Mouse (Mus musculus) heart, postnatal 0 days (tissue): ENCODE data around the gene Olfr651. TPM values are rescaled to one million over a fixed set of nuclear protein-coding genes. Genes with fewer than 3 reads are reported as not detected.

Source experiments
- ATAC-seq: fragments of 200-750 bp; cut with Nextera tagmentation; 2 replicates; pipeline ENCODE4 v1.8.0; 2017; ENCODE audit warnings: low read depth, moderate number of reproducible peaks, moderate library complexity; ENCODE audit not compliant: insufficient read depth
- DNase-seq: peaks from one replicate; pipeline ENCODE4 v3.0.0-alpha.2; 2016; ENCODE audit warnings: low spot score
- H3K27ac ChIP-seq: fragments of 300-500 bp; sonication (generic); 2 replicates; pipeline ENCODE4 v1.5.1; 2014; ENCODE audit warnings: low read depth, mild to moderate bottlenecking
- H3K27me3 ChIP-seq: fragments of 300-500 bp; sonication (generic); 2 replicates; pipeline ENCODE4 v1.6.1; 2014; ENCODE audit warnings: low read length, mixed read lengths; ENCODE audit not compliant: control insufficient read depth, insufficient read depth
- H3K36me3 ChIP-seq: fragments of 300-500 bp; sonication (generic); replicated peaks from 2 replicates; pipeline ENCODE4 v1.6.1; 2014; ENCODE audit warnings: low read length, mixed read lengths; ENCODE audit not compliant: control insufficient read depth, insufficient read depth
- H3K4me1 ChIP-seq: fragments of 300-500 bp; sonication (generic); 2 replicates; pipeline ENCODE4 v1.6.1; 2014; ENCODE audit warnings: antibody characterized with exemption; ENCODE audit not compliant: control insufficient read depth, insufficient read depth
- H3K4me2 ChIP-seq: fragments of 300-500 bp; sonication (generic); 2 replicates; pipeline ENCODE4 v1.6.1; 2014; ENCODE audit warnings: low read depth, mild to moderate bottlenecking, low read length, moderate library complexity
- H3K4me3 ChIP-seq: fragments of 300-500 bp; sonication (generic); 2 replicates; pipeline ENCODE4 v1.5.1; 2014; ENCODE audit warnings: low read depth, low read length
- H3K9ac ChIP-seq: fragments of 300-500 bp; sonication (generic); replicated peaks from 2 replicates; pipeline ENCODE4 v1.6.1; 2014; ENCODE audit warnings: low read depth, low read length, mixed read lengths
- H3K9me3 ChIP-seq: fragments of 300-500 bp; sonication (generic); replicated peaks from 2 replicates; pipeline ENCODE4 v1.6.1; 2016; ENCODE audit warnings: low read length; ENCODE audit not compliant: control insufficient read depth
- CTCF ChIP-seq: IDR thresholded peaks from 2 replicates; pipeline ENCODE4 v1.5.1; 2016; ENCODE audit warnings: antibody characterized with exemption, control low read depth, low read depth
- EP300 ChIP-seq: IDR thresholded peaks from 2 replicates; pipeline ENCODE4 v1.6.1; 2016; ENCODE audit warnings: antibody characterized with exemption, low read depth
- WGBS: fragments of 180-500 bp; shearing (Covaris S2); extraction: QIAGEN DNeasy Blood & Tissue Kit; methylation state at CpG from one replicate; pipeline ENCODE4 v1.1.7; 2014; 5-methylcytosine and 5-hydroxymethylcytosine counted together
- polyA plus RNA-seq: library from polyadenylated mRNA; unstranded; fragments of >200 nt; fragmentation: Nextera tagmentation; extraction: Ambion mirVana; gene quantifications from 2 replicates; pipeline ENCODE4 v1.2.1, GENCODE M21; 2015
- total RNA-seq: library from RNA; depleted of rRNA; stranded (reverse); fragments of >200 nt; gene quantifications from 2 replicates; pipeline ENCODE4 v1.2.3, GENCODE M21; 2014; ENCODE audit warnings: low replicate concordance; rRNA removed

Olfr651 gene
- total and polyA plus RNA-seq, 2 experiments from 2014 or later = not detected

DNA sequence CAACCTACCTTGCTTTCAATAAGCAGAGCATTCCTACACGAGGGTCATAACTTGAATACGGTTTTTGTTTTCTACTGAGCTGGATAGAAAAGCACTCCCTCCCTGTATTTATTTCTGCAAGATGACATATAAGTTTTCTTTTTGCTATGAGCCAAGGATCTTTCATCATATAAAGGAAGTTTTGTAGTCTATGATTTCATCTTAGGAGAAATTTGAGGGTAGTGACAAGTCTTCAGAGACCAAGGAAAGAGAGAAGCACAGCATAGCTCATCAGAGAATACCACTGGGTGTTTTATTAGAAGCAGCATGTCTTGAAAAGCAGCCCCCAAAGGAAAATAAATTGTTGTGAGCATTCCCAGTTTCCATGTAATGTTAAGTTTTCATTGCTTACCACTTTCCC, 51.7 kb downstream of the Olfr651 start, which contains the start of gene Olfr655:
Olfr655 (minus strand) TSS at position 101 of the 400 bp plus-strand sequence.
- no peak within 1 kb of the TSS for H3K4me2 ChIP-seq
- DNase-seq = no peak
- no peaks in the 10 kb centered on the region for H3K9me3 ChIP-seq
- 65% methylated on average over 2 of the region's 2 CpGs for WGBS
- no peaks in the 10 kb centered on the region for H3K36me3 ChIP-seq
- H3K27me3 ChIP-seq = no peaks in the 10 kb centered on the region
- no peak within 1 kb of the TSS for H3K9ac ChIP-seq
- H3K4me3 ChIP-seq = no peak within 1 kb of the TSS
- TF ChIP-seq EP300 = no peak
- TF ChIP-seq CTCF = no peak
- H3K27ac ChIP-seq = no peak within 1 kb of the TSS
- ATAC-seq = no peak
- H3K4me1 ChIP-seq = no peaks in the 10 kb centered on the region

DNA sequence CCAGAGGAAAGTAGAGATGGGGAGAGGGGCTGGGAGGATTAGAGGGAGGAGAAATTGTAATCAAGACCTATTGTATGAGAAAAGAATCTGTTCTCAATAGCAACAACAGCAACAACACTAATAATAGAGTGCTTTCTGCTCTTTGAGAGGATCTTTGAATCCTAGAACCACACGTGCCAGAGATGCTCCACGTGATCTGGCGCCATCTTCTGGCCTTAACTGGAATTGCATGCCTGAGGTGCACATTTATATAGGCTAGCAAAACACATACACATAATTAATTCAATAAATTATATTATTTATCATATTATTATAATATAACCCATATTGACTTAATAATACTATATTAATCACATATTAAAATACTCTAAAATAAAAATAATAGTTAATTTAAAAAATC, 53.2 kb downstream of the Olfr651 start:
- no peaks in the 10 kb centered on the region for H3K4me1 ChIP-seq
- H3K27ac ChIP-seq = no peak overlapping the region
- H3K4me3 ChIP-seq = no peak overlapping the region
- no peak for ATAC-seq
- no peak overlapping the region for H3K4me2 ChIP-seq
- WGBS = 3% methylated on average over 3 of the region's 3 CpGs
- DNase-seq = no peak
- H3K9ac ChIP-seq = no peak overlapping the region
- no peaks in the 10 kb centered on the region for H3K36me3 ChIP-seq
- H3K27me3 ChIP-seq = no peaks in the 10 kb centered on the region
- TF ChIP-seq CTCF = peak; percentile 63
- no peak for TF ChIP-seq EP300
- H3K9me3 ChIP-seq = no peaks in the 10 kb centered on the region

Other genes starting within 250 kb of the Olfr651 start
- 7.7 and 13.6 TPM in 2 replicates for gene Trim12a, start 234.7 kb upstream of the Olfr651 start, total RNA-seq
- gene Trim12a, start 234.7 kb upstream of the Olfr651 start, polyA plus RNA-seq = 6.6 and 7.1 TPM in 2 replicates
- gene Trim34b, start 220.7 kb upstream of the Olfr651 start, total RNA-seq = not detected in 2 replicates
- 0.08 TPM in 1 of 2 replicates, not detected in the other for gene Trim34b, start 220.7 kb upstream of the Olfr651 start, polyA plus RNA-seq
- 3.9 and 7.1 TPM in 2 replicates for gene Trim12c, start 196.8 kb upstream of the Olfr651 start, total RNA-seq
- gene Trim12c, start 196.8 kb upstream of the Olfr651 start, polyA plus RNA-seq = 1.5 and 1.7 TPM in 2 replicates
- gene Trim30b, start 180.2 kb upstream of the Olfr651 start, total RNA-seq = not detected in 2 replicates
- gene Trim30b, start 180.2 kb upstream of the Olfr651 start, polyA plus RNA-seq = 0.16 and 0.18 TPM in 2 replicates
- not detected in 2 replicates for gene Trim30c, start 149.3 kb upstream of the Olfr651 start, total RNA-seq
- 0.18 TPM in 1 of 2 replicates, not detected in the other for gene Trim30c, start 149.3 kb upstream of the Olfr651 start, polyA plus RNA-seq
- 8.0 and 8.9 TPM in 2 replicates for gene Trim30a, start 84.9 kb upstream of the Olfr651 start, total RNA-seq
- 1.5 and 1.7 TPM in 2 replicates for gene Trim30a, start 84.9 kb upstream of the Olfr651 start, polyA plus RNA-seq
- gene Trim30d, start 42.3 kb upstream of the Olfr651 start, total RNA-seq = 0.46 and 1.5 TPM in 2 replicates
- gene Trim30d, start 42.3 kb upstream of the Olfr651 start, polyA plus RNA-seq = 0.46 and 0.48 TPM in 2 replicates
- not detected in 2 replicates for gene Olfr652, start 10.8 kb downstream of the Olfr651 start, total RNA-seq
- gene Olfr652, start 10.8 kb downstream of the Olfr651 start, polyA plus RNA-seq = not detected in 2 replicates
- not detected in 2 replicates for gene Olfr653, start 27.2 kb downstream of the Olfr651 start, total RNA-seq
- gene Olfr653, start 27.2 kb downstream of the Olfr651 start, polyA plus RNA-seq = not detected in 2 replicates
- gene Olfr654, start 36.9 kb downstream of the Olfr651 start, total RNA-seq = not detected in 2 replicates
- gene Olfr654, start 36.9 kb downstream of the Olfr651 start, polyA plus RNA-seq = not detected in 2 replicates
- not detected in 2 replicates for gene Olfr655, start 51.6 kb downstream of the Olfr651 start, total RNA-seq
- not detected in 2 replicates for gene Olfr655, start 51.6 kb downstream of the Olfr651 start, polyA plus RNA-seq
- not detected in 2 replicates for gene Olfr656, start 63.8 kb downstream of the Olfr651 start, total RNA-seq
- not detected in 2 replicates for gene Olfr656, start 63.8 kb downstream of the Olfr651 start, polyA plus RNA-seq
- not detected in 2 replicates for gene Olfr657, start 74.7 kb downstream of the Olfr651 start, total RNA-seq
- gene Olfr657, start 74.7 kb downstream of the Olfr651 start, polyA plus RNA-seq = not detected in 2 replicates
- not detected in 2 replicates for gene Olfr658, start 97.2 kb downstream of the Olfr651 start, total RNA-seq
- not detected in 2 replicates for gene Olfr658, start 97.2 kb downstream of the Olfr651 start, polyA plus RNA-seq
- not detected in 2 replicates for gene Olfr659, start 116.6 kb downstream of the Olfr651 start, total RNA-seq
- not detected in 2 replicates for gene Olfr659, start 116.6 kb downstream of the Olfr651 start, polyA plus RNA-seq
- gene Olfr661, start 136.4 kb downstream of the Olfr651 start, total RNA-seq = not detected in 2 replicates
- not detected in 2 replicates for gene Olfr661, start 136.4 kb downstream of the Olfr651 start, polyA plus RNA-seq
- gene Usp17le, start 227.3 kb downstream of the Olfr651 start, total RNA-seq = not detected in 2 replicates
- gene Usp17le, start 227.3 kb downstream of the Olfr651 start, polyA plus RNA-seq = not detected in 2 replicates